Mouse (Mus musculus) embryonic fibroblast, embryonic 13.5 days (primary cell): Measurements from ENCODE around the gene Kcnn1. TPM values are rescaled to one million over a fixed set of nuclear protein-coding genes. Genes with fewer than 3 reads are reported as not detected.

Experiments
- H3K27ac ChIP-seq: 2 replicates; pipeline ENCODE4 v1.5.1; 2012; ENCODE audit warnings: low read length, control low read depth, inconsistent platforms; ENCODE audit not compliant: insufficient read depth
- H3K4me1 ChIP-seq: 2 replicates; pipeline ENCODE4 v1.6.1; 2011; ENCODE audit warnings: low read length; ENCODE audit not compliant: control insufficient read depth, insufficient read depth
- H3K4me3 ChIP-seq: 2 replicates; pipeline ENCODE4 v1.5.1; 2011; ENCODE audit warnings: mild to moderate bottlenecking, control low read depth, low read length; ENCODE audit not compliant: insufficient read depth
- CTCF ChIP-seq: IDR thresholded peaks from 2 replicates; pipeline ENCODE4 v1.5.1; 2011; ENCODE audit warnings: mild to moderate bottlenecking, control low read depth, low read length, moderate library complexity, borderline replicate concordance; ENCODE audit not compliant: insufficient read depth
- POLR2A ChIP-seq: IDR thresholded peaks from 2 replicates; pipeline ENCODE4 v1.6.1; 2011; ENCODE audit warnings: low read depth, mild to moderate bottlenecking, control low read depth, low read length, moderate library complexity
- polyA plus RNA-seq: library from polyadenylated mRNA; stranded (reverse); fragments of >200 nt; gene quantifications from 2 replicates; pipeline ENCODE4 v1.2.4, GENCODE M21; 2011; ENCODE audit warnings: low read depth; ENCODE audit not compliant: missing spikeins, insufficient read length

The Kcnn1 gene
- polyA plus RNA-seq, 1 experiment = 2.7 TPM

DNA sequence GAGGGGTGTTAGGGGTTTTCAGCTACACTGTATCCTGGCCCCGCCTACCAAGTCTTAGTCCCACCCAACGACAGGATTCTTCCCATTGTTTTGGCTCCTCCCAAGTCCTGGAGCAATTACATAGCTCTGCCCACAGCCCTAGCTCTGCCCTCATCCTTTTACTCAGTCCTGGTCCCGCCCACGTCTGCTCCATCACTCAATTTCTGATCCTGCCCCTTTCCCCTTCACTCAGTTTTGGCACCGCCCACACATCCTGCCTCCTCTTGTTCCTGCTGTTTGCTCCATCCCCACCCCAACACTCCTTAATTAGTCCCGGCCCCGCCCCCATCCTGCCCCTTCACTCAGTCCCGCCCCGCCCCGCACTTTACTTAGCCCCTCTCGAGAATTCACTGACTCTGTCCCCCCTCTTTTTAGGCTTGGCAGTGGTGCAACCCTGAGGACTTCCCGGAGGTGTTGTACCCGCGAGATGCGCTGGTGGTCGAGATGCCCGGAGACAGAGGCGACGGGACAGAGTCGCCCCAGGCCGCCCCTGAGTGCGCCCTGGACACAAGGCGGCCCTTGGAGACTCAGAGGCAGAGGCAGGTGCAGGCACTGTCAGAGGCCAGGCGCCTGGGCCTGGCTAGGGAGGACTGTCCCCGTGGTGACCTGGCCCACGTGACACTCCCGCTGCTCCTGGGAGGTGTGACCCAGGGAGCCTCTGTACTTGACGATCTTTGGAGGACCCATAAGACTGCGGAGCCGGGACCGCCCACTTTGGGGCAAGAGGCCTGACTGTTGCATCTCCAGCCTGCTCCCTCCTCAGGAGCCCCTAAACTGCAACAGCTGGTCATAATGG is 42.7 kb downstream of the Kcnn1 start:
- Histone ChIP-seq H3K4me3 (no peak overlapping the region), H3K4me1 (no peaks in the 10 kb centered on the region), H3K27ac (no peak overlapping the region)
- TF ChIP-seq POLR2A = no peak
- TF ChIP-seq CTCF = no peak

DNA sequence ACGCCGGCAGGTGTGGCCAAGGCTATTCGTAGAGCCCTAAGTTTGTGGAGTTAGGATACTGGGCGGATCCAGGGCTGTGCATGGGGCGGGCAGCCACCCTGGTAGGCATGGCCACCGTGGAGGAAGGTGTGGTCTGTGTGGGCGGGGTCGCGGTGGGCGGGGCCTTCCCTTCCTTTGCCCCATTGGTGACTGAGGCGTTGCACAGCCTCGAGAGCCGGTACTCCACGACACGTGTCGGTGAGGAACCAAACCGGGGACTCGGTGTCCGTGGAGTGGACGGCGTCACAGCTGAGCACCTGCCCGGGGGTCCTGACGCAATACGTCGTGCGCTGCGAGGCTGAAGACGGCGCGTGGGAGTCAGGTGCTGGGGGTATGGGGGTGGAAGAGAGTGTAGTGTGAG is 46.4 kb downstream of the Kcnn1 start:
- Histone ChIP-seq H3K4me1 (peaks cover 4% of the 10 kb centered on the region; the same call in 1 of the 2 replicates), H3K4me3 (no peak overlapping the region), H3K27ac (no peak overlapping the region)
- TF ChIP-seq POLR2A = no peak
- TF ChIP-seq CTCF = no peak

DNA sequence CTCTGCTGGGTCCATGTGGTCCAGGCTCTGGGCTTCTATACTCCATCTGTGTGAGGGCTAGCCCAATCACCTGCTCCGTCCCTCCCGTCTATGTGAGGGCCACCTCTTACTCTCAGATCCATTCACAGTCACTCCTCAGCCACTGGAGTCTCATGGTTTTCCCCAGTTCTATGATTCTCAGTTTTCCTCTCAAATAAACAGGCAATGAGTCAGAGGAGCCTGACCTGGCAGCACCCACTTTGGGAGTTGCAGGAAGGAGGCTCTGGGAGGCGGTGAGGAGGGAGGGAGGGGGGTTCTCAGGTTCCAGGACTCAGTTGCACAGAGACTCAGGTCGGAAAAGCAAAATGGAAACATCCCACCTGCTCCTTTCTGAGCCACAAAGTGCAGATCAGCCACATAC is 50.2 kb downstream of the Kcnn1 start:
- no peak overlapping the region for H3K4me3 ChIP-seq
- TF ChIP-seq POLR2A (no peak), CTCF (no peak)

DNA sequence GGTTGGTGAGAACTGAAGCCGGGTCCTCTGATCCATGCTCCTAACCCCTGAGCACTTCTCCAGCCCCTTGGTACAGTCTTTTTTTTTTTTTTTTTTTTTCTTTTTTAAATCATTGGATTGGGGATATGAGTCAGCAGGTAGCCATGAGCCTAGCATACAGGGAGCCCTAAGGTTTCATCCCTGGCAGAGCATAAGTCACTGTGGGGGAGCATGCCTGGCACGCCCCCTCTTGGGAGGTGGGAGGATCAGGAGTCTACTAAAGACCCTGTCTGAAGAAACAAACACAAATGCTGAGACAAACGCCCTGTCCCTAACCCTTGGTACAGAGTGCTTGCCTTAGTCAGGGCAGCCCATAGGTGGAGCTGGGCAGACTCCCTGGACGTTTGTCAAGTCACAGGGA is 51.0 kb downstream of the Kcnn1 start:
- TF ChIP-seq POLR2A (no peak), CTCF (no peak)
- H3K27ac ChIP-seq = no peak overlapping the region
- H3K4me3 ChIP-seq = no peak overlapping the region
- peaks cover 4% of the 10 kb centered on the region; the same call in 1 of the 2 replicates for H3K4me1 ChIP-seq

More for the DNA sequence above, 50.2 kb downstream of the Kcnn1 start:
- Histone ChIP-seq H3K27ac (no peak overlapping the region), H3K4me1 (peaks cover 4% of the 10 kb centered on the region; the same call in 1 of the 2 replicates)

DNA sequence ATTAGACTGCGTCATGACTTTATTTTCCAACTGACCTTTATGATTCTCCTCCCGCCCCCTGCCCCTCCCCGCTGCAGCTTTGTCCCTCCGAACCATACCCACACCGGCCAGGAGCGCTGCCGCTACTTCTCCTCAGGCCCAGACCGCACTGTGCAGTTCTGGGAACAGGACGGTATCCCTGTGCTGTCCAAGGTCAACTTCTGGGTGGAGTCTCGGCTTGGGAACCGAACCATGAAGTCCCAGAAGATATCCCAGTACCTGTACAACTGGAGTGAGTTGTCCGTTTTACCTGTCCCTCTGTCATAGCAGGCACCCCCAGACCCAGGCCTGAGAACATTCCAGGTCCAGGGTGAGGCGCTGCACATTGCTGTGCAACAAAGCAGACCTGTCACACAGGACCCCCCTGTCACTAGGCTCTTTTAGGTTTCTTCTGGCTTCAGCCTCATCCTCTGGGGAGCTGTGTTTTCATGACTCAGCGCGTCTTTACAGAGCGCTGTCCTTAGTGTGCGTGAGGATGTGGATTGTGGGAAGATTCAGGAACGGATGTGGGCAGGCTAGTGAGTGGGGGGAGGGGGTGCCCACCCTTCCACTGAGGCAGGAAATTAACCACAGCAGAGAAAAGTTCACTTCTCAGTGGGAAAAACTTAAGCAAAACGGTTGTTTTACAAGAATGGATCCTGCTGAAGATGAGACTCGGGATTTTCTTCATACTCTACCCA is 51.9 kb downstream of the Kcnn1 start:
- H3K4me3 ChIP-seq = no peak overlapping the region
- peaks cover 4% of the 10 kb centered on the region; the same call in 1 of the 2 replicates for H3K4me1 ChIP-seq
- H3K27ac ChIP-seq = no peak overlapping the region; the same call in 1 of the 2 replicates
- TF ChIP-seq CTCF (no peak), POLR2A (no peak)

DNA sequence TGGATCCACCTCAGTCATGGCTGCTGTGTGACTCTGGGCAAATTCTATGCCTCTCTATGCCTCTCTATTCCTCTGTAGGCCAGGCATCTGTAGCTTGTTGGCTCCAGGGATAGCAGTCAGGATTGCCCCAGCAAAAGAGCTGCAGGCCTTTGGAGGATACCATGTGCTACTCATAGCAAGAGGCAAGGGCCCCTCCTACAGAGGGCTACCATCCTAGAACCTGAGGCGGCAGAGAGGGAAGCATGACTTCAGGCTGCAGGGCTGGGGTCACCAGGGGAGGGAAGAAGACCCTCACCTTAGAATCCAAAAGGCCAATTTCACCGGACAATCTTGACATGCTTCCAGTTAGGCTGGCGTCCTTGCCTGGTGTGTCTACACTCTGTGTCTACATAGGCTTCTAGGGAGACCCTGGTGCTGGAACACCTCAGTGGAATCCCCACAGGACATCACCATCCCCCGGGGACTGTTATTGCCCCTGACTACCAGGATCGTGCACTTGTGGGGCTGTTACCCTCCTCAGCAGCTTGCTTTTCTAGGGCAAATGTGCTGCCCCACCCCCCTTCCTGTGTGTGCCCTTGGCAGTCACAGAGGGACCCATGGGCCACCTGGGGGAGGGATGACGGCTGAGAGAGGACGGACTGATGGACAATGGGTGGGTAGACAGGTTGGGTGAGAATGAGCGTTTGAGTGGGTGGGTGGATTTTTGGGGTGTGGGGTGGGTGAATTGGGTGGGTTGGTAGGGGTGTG is 53.9 kb downstream of the Kcnn1 start:
- no peak overlapping the region for H3K4me3 ChIP-seq
- TF ChIP-seq CTCF (no peak), POLR2A (no peak)
- peaks cover 4% of the 10 kb centered on the region; the same call in 1 of the 2 replicates for H3K4me1 ChIP-seq
- no peak overlapping the region for H3K27ac ChIP-seq

DNA sequence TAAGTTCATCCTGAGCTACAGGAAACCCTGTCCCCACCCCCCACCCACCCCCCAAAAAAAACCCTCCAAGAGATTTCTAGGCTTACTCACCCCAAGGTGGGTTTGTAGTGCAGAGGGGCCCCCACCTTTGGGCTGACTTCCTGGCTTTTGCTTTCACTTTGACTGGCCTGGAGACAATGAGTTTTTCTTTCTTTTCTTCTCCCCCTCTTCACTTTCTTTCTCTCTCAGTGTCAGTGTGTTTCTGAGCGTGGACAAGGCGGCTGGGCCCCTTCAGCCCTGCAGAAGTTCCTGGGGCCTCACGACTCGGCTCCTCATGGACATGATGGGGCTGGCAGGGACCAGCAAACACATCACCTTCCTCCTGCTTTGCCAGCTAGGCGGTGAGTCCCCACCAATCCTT is 54.8 kb downstream of the Kcnn1 start, which contains the start of gene Il12rb1:
TSS of gene Il12rb1 (plus strand) at position 211 of the 400 bp plus-strand sequence.
- peaks cover 4% of the 10 kb centered on the region; the same call in 1 of the 2 replicates for H3K4me1 ChIP-seq
- no peak for TF ChIP-seq CTCF
- TF ChIP-seq POLR2A = no peak
- H3K27ac ChIP-seq = no peak within 1 kb of the TSS
- H3K4me3 ChIP-seq = no peak within 1 kb of the TSS

DNA sequence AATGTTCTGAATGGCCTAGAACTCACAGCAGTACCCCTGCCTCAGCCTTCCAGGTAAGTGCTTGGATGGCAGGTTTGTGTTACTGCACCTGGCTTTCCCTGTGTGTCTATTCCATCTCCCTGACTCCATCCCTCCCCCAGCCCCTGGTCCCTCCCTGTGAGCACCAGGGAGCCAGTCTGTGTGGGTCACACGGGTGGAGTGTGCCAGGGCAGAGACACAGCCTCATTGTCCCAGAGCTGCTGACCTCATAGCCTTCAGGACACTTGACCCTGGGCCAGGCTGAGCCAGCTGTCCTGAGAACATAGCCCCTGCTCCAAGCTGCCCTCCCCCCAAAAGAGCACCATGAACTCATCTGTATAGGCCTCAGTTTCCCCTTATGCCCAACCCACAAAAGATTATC is 55.8 kb downstream of the Kcnn1 start:
- H3K4me3 ChIP-seq = no peak overlapping the region
- no peak for TF ChIP-seq CTCF
- no peak for TF ChIP-seq POLR2A
- 0 out of 2 replicates have a peak, but pooled peaks cover under 1% of the 10 kb centered on the region for H3K4me1 ChIP-seq
- no peak overlapping the region for H3K27ac ChIP-seq

DNA sequence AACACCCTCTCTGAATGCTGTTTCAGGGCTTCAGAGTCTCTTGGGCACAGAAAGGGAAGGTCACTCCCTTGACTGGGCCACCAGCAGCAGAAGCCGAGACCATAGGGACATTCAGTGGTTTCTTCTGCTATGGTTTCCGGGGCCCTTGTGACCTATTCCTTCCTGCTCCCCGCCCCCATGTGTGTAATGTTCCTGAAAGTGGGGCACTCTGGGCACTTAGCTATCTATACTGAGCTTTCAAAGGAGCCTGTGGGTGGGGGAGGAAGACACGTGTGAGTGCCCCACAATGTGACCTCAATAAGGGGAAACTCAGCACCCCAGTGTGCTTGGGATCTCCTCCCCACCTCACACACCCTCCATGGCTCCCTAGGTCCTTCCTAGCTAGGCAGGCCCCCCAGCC is 56.5 kb downstream of the Kcnn1 start:
- Histone ChIP-seq H3K4me3 (no peak overlapping the region), H3K27ac (no peak overlapping the region), H3K4me1 (no peaks in the 10 kb centered on the region)
- TF ChIP-seq CTCF = no peak
- TF ChIP-seq POLR2A = no peak
